Mouse (Mus musculus) neural tube, embryonic 14.5 days (tissue): ENCODE measurements around the gene Guca2b. TPM values are rescaled to one million over a fixed set of nuclear protein-coding genes. Genes with fewer than 3 reads are reported as not detected.

Source experiments
- ATAC-seq: fragments of 200-750 bp; cut with Nextera tagmentation; 2 replicates; pipeline ENCODE4 v1.8.0; 2017; ENCODE audit warnings: low read depth, mild to moderate bottlenecking, moderate TSS enrichment, moderate library complexity
- H3K27ac ChIP-seq: fragments of 300-500 bp; sonication (generic); 2 replicates; pipeline ENCODE4 v1.5.1; 2014; ENCODE audit warnings: low read depth, mild to moderate bottlenecking, control low read depth, low read length, moderate library complexity, mixed read lengths
- H3K27me3 ChIP-seq: fragments of 300-500 bp; sonication (generic); 2 replicates; pipeline ENCODE4 v1.6.1; 2014; ENCODE audit warnings: low read length; ENCODE audit not compliant: control insufficient read depth, insufficient read depth
- H3K36me3 ChIP-seq: fragments of 300-500 bp; sonication (generic); 2 replicates; pipeline ENCODE4 v1.6.1; 2014; ENCODE audit warnings: low read length, mixed read lengths; ENCODE audit not compliant: control insufficient read depth, insufficient read depth
- H3K4me1 ChIP-seq: fragments of 300-500 bp; sonication (generic); 2 replicates; pipeline ENCODE4 v1.6.1; 2014; ENCODE audit warnings: low read length; ENCODE audit not compliant: control insufficient read depth, insufficient read depth
- H3K4me2 ChIP-seq: fragments of 300-500 bp; sonication (generic); 2 replicates; pipeline ENCODE4 v1.6.1; 2014; ENCODE audit warnings: mild to moderate bottlenecking, low read depth, low read length, control low read depth
- H3K4me3 ChIP-seq: fragments of 300-500 bp; sonication (generic); 2 replicates; pipeline ENCODE4 v1.5.1; 2014; ENCODE audit warnings: low read depth, low read length, control low read depth, mixed read lengths
- H3K9ac ChIP-seq: fragments of 300-500 bp; sonication (generic); replicated peaks from 2 replicates; pipeline ENCODE4 v1.6.1; 2014; ENCODE audit warnings: low read depth, mild to moderate bottlenecking, control low read depth, low read length, mixed read lengths
- H3K9me3 ChIP-seq: fragments of 300-500 bp; sonication (generic); 2 replicates; pipeline ENCODE4 v1.6.1; 2016; ENCODE audit warnings: low read length; ENCODE audit not compliant: control insufficient read depth
- WGBS: fragments of 180-500 bp; shearing (Covaris S2); extraction: QIAGEN DNeasy Blood & Tissue Kit; methylation state at CpG from one replicate; pipeline ENCODE4 v1.1.7; 2014; 5-methylcytosine and 5-hydroxymethylcytosine counted together
- polyA plus RNA-seq: library from polyadenylated mRNA; unstranded; fragments of >200 nt; fragmentation: Nextera tagmentation; extraction: Ambion mirVana; gene quantifications from 2 replicates; pipeline ENCODE4 v1.2.1, GENCODE M21; 2014

Guca2b gene
- polyA plus RNA-seq, 1 experiment from 2014 or later: not detected

DNA sequence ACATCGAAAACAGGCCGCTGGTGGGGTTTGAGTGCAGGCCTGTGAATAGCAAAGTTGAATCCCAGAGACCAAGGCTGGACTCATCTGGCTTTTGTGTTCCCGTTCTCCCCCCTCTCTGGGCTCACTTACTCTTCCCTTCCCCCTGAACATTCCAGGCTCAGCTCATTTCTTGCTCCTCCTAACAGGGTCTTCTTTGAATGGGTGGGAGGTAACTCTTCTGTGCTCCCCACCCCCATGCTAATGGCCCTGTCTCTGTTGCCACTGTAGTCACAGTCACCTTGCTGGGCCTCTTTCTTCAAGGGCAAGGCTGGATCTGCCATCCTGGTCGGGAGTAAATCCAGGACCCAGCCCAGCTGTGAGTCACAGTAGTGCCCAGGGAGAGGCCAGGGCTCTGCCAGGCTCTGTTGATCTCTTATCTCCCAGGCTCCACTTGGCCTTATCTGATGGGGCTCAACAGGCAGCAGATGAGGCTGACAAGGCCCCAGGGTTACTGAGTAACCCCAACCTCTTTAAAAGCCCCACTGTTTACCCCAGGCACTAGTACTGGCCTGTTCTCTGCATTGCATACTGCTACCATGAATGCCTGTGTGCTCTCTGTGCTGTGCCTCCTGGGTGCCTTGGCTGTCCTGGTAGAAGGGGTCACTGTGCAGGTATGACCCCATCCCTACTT, 21.4 kb downstream of the Guca2b start, which contains the start of gene Guca2a:
Guca2a (plus strand) TSS at position 529 of the 670 bp plus-strand sequence.
- Histone ChIP-seq H3K27ac (no peak within 1 kb of the TSS), H3K36me3 (no peaks in the 10 kb centered on the region), H3K4me3 (no peak within 1 kb of the TSS), H3K9me3 (no peaks in the 10 kb centered on the region), H3K27me3 (no peaks in the 10 kb centered on the region), H3K9ac (no peak within 1 kb of the TSS), H3K4me1 (peaks cover 3% of the 10 kb centered on the region; the same call in 1 of the 2 replicates), H3K4me2 (no peak within 1 kb of the TSS)
- 80% methylated on average over 4 of the region's 4 CpGs for WGBS
- no peak for ATAC-seq

- no peaks in the 10 kb centered on the region for H3K36me3 ChIP-seq
- WGBS: 84% methylated on average over 7 of the region's 7 CpGs
Observed at GRCm38 (mm10) chr4:119636731-119637130, 22.0 kb downstream of the Guca2b start.

DNA sequence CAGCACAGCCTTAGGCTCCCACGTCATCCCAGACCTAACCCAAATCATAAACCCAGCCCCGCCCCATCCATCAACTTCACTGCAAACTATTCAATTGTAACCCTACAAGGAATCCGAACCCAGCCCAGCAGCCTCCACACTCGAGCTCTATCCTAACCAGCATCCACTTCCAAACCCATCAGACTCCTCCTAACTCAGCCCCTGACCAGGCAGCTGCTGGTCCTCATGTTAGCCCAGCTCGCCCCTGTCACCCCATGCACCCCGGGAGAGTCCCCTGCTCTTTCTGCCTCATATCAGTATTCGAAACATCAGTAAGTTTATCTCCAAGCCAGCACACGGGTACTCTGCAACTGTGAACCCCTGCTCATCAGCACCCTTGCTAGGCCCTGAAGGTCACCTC, 23.1 kb downstream of the Guca2b start:
- no peak for ATAC-seq
- H3K9ac ChIP-seq: no peak overlapping the region
- no peak overlapping the region for H3K27ac ChIP-seq
- no peaks in the 10 kb centered on the region for H3K9me3 ChIP-seq
- 73% methylated on average over 8 of the region's 8 CpGs for WGBS
- no peak overlapping the region for H3K4me2 ChIP-seq
- no peaks in the 10 kb centered on the region for H3K36me3 ChIP-seq
- H3K27me3 ChIP-seq: no peaks in the 10 kb centered on the region
- H3K4me1 ChIP-seq: peaks cover 3% of the 10 kb centered on the region; the same call in 1 of the 2 replicates
- H3K4me3 ChIP-seq: no peak overlapping the region

More at GRCm38 (mm10) chr4:119636731-119637130, 22.0 kb downstream of the Guca2b start:
- Histone ChIP-seq H3K27ac (no peak overlapping the region), H3K9me3 (no peaks in the 10 kb centered on the region), H3K27me3 (no peaks in the 10 kb centered on the region), H3K9ac (no peak overlapping the region), H3K4me1 (peaks cover 3% of the 10 kb centered on the region; the same call in 1 of the 2 replicates), H3K4me2 (no peak overlapping the region), H3K4me3 (no peak overlapping the region)
- ATAC-seq: no peak

DNA sequence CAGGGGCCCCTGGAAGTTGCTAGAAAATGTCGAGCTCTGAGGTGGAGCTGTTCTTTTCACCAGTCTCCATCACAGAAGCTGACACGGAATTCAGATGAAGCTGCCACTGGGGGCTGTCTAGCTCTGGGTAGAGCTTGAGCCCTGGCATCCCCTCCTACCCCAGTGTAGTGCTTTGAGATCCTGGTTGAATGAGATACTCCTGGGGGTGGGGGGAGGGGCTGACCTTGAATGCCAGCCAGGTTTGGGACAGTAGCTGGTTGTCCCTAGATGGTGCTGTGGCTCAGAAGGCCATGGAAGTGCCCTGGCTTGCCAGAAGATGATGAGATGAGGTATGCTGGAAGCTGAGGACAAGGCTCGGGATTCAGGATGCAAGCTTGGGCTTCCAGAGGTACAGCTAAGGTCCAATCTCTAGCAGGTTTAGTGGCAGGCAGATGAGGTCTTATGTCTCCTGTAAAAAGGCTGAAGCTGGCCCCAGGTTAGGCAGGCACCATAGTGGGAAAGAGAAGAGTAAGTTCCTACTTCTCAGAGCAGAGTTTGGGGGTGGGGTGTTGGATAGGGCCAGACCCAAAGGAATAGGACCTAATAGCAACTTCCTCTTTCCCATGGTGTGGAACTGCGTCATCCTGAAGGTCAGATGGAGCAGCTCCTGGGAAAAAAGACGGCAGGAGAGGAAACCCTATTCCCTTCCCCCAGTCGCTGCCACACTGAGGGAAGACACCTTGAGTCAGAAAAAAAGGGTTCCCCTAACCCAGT, 23.7 kb downstream of the Guca2b start:
- no peak for ATAC-seq
- H3K4me3 ChIP-seq: no peak overlapping the region
- H3K27me3 ChIP-seq: no peaks in the 10 kb centered on the region
- H3K27ac ChIP-seq: no peak overlapping the region
- peaks cover 3% of the 10 kb centered on the region; the same call in 1 of the 2 replicates for H3K4me1 ChIP-seq
- H3K36me3 ChIP-seq: no peaks in the 10 kb centered on the region
- no peaks in the 10 kb centered on the region for H3K9me3 ChIP-seq
- H3K4me2 ChIP-seq: no peak overlapping the region
- 71% methylated on average over 6 of the region's 6 CpGs for WGBS
- no peak overlapping the region for H3K9ac ChIP-seq

DNA sequence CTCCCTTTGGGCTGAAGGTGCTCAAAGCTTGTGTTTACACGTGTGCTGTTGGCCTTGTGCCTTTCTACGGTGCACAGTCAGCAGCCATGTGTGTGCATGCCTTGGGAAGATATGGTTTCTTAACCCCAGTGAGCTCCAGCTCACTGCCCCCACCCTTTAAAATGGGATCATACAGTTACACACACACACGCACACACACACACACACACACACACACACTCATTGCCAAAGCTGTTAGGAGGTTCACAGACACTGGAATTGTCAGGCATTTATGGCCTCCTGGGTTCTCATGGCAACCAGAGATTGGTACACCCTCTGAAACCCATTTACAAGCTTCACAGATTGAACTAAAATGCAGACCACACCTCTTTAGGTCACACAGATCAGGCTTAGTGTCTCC, 24.8 kb downstream of the Guca2b start:
- Histone ChIP-seq H3K9ac (no peak overlapping the region), H3K4me1 (peaks cover 3% of the 10 kb centered on the region; the same call in 1 of the 2 replicates), H3K4me3 (no peak overlapping the region), H3K27ac (no peak overlapping the region), H3K27me3 (no peaks in the 10 kb centered on the region), H3K36me3 (no peaks in the 10 kb centered on the region), H3K4me2 (no peak overlapping the region), H3K9me3 (no peaks in the 10 kb centered on the region)
- 71% methylated on average over 3 of the region's 3 CpGs for WGBS
- ATAC-seq: no peak

- Histone ChIP-seq H3K9me3 (no peaks in the 10 kb centered on the region), H3K27me3 (no peaks in the 10 kb centered on the region), H3K4me2 (no peak overlapping the region), H3K4me1 (peaks cover 3% of the 10 kb centered on the region; the same call in 1 of the 2 replicates), H3K9ac (no peak overlapping the region), H3K4me3 (no peak overlapping the region), H3K27ac (no peak overlapping the region), H3K36me3 (no peaks in the 10 kb centered on the region)
- peak; percentile 50 for ATAC-seq
- WGBS: 17% methylated on average over 7 of the region's 7 CpGs
Observed at GRCm38 (mm10) chr4:119633342-119633741, 25.4 kb downstream of the Guca2b start.

DNA sequence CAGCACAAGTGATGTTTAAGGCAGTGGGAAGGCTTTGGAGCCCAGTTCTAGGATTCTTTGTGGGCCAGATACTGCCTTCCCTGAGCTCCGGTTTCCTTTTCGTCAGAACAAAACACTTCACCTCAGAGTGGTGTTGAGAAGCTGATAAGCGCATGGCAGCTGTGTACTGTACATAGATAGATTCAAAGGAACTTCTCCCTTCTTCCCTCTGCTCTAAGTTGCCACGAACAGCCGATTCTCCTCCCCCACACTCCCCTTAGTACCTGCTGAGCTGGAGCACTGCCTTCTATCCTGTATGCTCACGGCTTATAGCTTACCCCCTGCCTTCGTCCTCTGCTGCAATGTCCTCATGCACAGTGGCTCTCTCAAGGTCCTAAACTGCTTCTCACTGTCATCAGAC, 26.0 kb downstream of the Guca2b start:
- Histone ChIP-seq H3K9ac (no peak overlapping the region), H3K9me3 (no peaks in the 10 kb centered on the region), H3K4me1 (peaks cover 3% of the 10 kb centered on the region; the same call in 1 of the 2 replicates), H3K36me3 (no peaks in the 10 kb centered on the region), H3K27ac (no peak overlapping the region), H3K27me3 (no peaks in the 10 kb centered on the region), H3K4me2 (no peak overlapping the region), H3K4me3 (no peak overlapping the region)
- 58% methylated on average over 7 of the region's 7 CpGs for WGBS
- no peak for ATAC-seq

- 55% methylated on average over 11 of the region's 11 CpGs for WGBS
- H3K27ac ChIP-seq: no peak overlapping the region
- peak; percentile 69; the same call in 1 of the 2 replicates for ATAC-seq
Observed at GRCm38 (mm10) chr4:119631115-119631919, 27.4 kb downstream of the Guca2b start.

More at GRCm38 (mm10) chr4:119631115-119631919, 27.4 kb downstream of the Guca2b start:
- Histone ChIP-seq H3K36me3 (no peaks in the 10 kb centered on the region), H3K4me3 (no peak overlapping the region), H3K27me3 (no peaks in the 10 kb centered on the region), H3K4me2 (no peak overlapping the region), H3K9ac (no peak overlapping the region), H3K9me3 (no peaks in the 10 kb centered on the region), H3K4me1 (peaks cover 3% of the 10 kb centered on the region; the same call in 1 of the 2 replicates)
